Mouse (Mus musculus): ENCODE results near the gene Lhx6.

- TF ChIP-seq CTCF (IDR thresholded peaks at IDR 0.05; ENCODE audit: low read depth) (no peak), EP300 (IDR thresholded peaks at IDR 0.05; ENCODE audit: low read depth) (no peak)
Measured at GRCm38 (mm10) chr2:36127973-36128372, 22.8 kb upstream of the Lhx6 start.

Data from heart, postnatal 0 days (tissue).